Mouse (Mus musculus) embryonic facial prominence, embryonic 14.5 days (tissue): ENCODE measurements around the gene Hsp90ab1. TPM values are rescaled to one million over a fixed set of nuclear protein-coding genes. Genes with fewer than 3 reads are reported as not detected.
A peak's percentile ranks its signal among the peaks of the same experiment; 100 is the strongest.

Experiments used
- ATAC-seq: fragments of 200-750 bp; cut with Nextera tagmentation; 2 replicates; pipeline ENCODE4 v1.8.0; 2017; ENCODE audit warnings: low read depth, moderate number of reproducible peaks, moderate TSS enrichment
- DNase-seq: peaks from one replicate; pipeline ENCODE4 v3.0.0-alpha.2; 2015; ENCODE audit warnings: low spot score
- H3K27ac ChIP-seq: fragments of 300-500 bp; sonication (generic); replicated peaks from 2 replicates; pipeline ENCODE4 v1.5.1; 2014; ENCODE audit warnings: low read depth, mild to moderate bottlenecking, low read length, moderate library complexity
- H3K27me3 ChIP-seq: fragments of 300-500 bp; sonication (generic); replicated peaks from 2 replicates; pipeline ENCODE4 v1.6.1; 2014; ENCODE audit warnings: low read length; ENCODE audit not compliant: control insufficient read depth, insufficient read depth
- H3K36me3 ChIP-seq: fragments of 300-500 bp; sonication (generic); 2 replicates; pipeline ENCODE4 v1.6.1; 2014; ENCODE audit warnings: low read length, mixed read lengths; ENCODE audit not compliant: control insufficient read depth, insufficient read depth
- H3K4me1 ChIP-seq: fragments of 300-500 bp; sonication (generic); 2 replicates; pipeline ENCODE4 v1.6.1; 2014; ENCODE audit warnings: antibody characterized with exemption, low read length; ENCODE audit not compliant: control insufficient read depth, insufficient read depth
- H3K4me2 ChIP-seq: fragments of 300-500 bp; sonication (generic); 2 replicates; pipeline ENCODE4 v1.6.1; 2014; ENCODE audit warnings: low read depth, mild to moderate bottlenecking, low read length, moderate library complexity, mixed read lengths
- H3K4me3 ChIP-seq: fragments of 300-500 bp; sonication (generic); 2 replicates; pipeline ENCODE4 v1.5.1; 2014; ENCODE audit warnings: low read depth, mild to moderate bottlenecking, low read length
- H3K9ac ChIP-seq: fragments of 300-500 bp; sonication (generic); 2 replicates; pipeline ENCODE4 v1.6.1; 2014; ENCODE audit warnings: low read depth, mild to moderate bottlenecking, low read length, moderate library complexity, mixed read lengths
- H3K9me3 ChIP-seq: fragments of 300-500 bp; sonication (generic); 2 replicates; pipeline ENCODE4 v1.6.1; 2016; ENCODE audit warnings: low read length; ENCODE audit not compliant: control insufficient read depth
- WGBS: fragments of 180-500 bp; shearing (Covaris S2); extraction: QIAGEN DNeasy Blood & Tissue Kit; methylation state at CpG from one replicate; pipeline ENCODE4 v1.1.7; 2014; 5-methylcytosine and 5-hydroxymethylcytosine counted together
- polyA plus RNA-seq: library from polyadenylated mRNA; unstranded; fragments of >200 nt; fragmentation: Nextera tagmentation; extraction: Ambion mirVana; gene quantifications from 2 replicates; pipeline ENCODE4 v1.2.1, GENCODE M21; 2014

The Hsp90ab1 gene
- polyA plus RNA-seq = 1,431 and 1,467 TPM in 2 replicates

DNA sequence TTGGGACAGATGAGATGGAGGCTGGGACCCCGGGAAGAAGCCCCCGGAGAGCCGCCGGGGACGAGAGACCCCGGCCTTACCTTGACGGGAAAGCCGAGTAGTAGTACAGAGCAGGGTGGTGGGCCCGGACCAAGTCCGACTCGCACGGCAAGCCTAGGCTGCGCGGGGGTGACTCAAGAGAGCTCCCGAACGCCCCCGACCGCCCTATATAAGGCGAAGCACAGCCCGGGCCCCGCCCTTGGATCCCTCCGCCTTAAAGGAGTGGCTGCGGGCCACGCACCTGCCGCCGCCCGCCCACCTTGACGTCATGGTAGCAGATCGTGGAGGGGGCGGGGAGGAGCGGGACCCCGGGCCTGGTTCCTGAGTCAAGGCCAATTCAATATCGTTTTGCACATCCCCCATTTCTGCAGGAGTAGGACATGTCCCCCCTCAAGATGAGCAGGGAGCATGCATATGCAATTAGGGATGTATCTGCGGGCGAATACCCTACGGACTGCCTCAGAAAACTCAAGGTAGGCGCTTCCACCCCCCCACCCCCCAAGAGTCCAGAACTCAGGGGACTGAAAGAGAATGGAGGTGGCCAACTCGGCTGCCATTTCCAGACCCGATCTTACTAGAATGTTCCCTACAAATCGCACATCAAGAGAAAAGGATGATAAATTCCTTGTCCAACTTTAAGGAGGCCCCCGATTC lies at the start of gene Hsp90ab1:
Gene Hsp90ab1, minus strand, starts transcription at position 185 of the 693 bp plus-strand sequence.
- Histone ChIP-seq H3K36me3 (peaks cover 40% of the 10 kb centered on the region), H3K4me2 (peak within 1 kb of the TSS; percentile 88), H3K4me3 (peak within 1 kb of the TSS; percentile 100), H3K9ac (peak within 1 kb of the TSS; percentile 100), H3K27me3 (no peaks in the 10 kb centered on the region), H3K4me1 (peaks cover 12% of the 10 kb centered on the region), H3K9me3 (no peaks in the 10 kb centered on the region), H3K27ac (peak within 1 kb of the TSS; percentile 98)
- peak; percentile 99 for DNase-seq
- under 1% methylated on average over 35 of the region's 41 CpGs for WGBS
- peak; percentile 80 for ATAC-seq

DNA sequence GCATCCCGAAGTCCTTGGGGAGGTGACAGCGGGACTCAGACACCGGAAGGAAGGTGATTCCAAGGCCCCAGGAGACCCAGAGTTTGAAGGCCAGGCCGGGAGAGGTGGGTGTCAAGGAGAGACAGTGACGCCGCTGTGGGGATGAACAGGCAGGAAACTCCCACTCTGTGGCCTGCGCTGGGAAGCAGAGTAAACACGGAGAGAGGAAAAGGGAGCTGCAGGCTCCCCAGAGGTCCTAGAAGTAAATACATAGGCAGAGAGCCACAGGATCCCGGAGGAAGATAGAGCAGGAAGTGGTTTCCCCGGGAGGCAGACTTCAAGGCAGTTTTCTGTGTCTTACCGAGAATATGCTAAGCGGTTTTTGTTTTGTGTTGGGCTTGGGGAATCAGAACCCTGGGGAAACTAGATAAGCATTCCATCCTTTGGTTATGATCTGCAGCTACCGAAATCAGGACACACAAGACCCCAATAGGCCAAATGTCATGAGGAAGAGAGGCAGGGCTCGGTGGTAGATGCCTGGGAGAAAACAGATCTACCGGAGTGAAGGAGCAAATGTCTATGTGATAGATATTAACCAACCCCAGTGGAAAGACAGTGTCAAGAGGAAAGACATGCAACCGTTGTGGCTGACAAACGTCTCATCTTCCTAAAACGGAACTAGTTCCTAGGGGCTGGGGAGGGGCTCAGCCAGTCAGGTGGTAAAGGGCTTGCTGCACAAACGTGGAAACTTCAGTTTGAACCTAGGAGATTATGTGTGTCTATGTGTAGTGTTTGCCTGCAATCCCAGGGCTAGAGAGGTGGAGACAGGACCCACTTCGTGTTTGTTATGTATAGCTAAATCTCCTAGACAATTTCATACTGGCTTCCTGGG lies 46.5 kb upstream of the Hsp90ab1 start:
- H3K27ac ChIP-seq = peak overlapping the region; percentile 48
- H3K36me3 ChIP-seq = no peaks in the 10 kb centered on the region
- peak overlapping the region; percentile 41; the same call in 1 of the 2 replicates for H3K9ac ChIP-seq
- ATAC-seq = no peak
- 17% methylated on average over 20 of the region's 20 CpGs for WGBS
- peak overlapping the region; percentile 43 for H3K4me2 ChIP-seq
- H3K4me3 ChIP-seq = peak overlapping the region; percentile 10; the same call in 1 of the 2 replicates
- H3K27me3 ChIP-seq = no peaks in the 10 kb centered on the region
- peaks cover 12% of the 10 kb centered on the region; the same call in 1 of the 2 replicates for H3K4me1 ChIP-seq
- DNase-seq = no peak
- H3K9me3 ChIP-seq = no peaks in the 10 kb centered on the region

DNA sequence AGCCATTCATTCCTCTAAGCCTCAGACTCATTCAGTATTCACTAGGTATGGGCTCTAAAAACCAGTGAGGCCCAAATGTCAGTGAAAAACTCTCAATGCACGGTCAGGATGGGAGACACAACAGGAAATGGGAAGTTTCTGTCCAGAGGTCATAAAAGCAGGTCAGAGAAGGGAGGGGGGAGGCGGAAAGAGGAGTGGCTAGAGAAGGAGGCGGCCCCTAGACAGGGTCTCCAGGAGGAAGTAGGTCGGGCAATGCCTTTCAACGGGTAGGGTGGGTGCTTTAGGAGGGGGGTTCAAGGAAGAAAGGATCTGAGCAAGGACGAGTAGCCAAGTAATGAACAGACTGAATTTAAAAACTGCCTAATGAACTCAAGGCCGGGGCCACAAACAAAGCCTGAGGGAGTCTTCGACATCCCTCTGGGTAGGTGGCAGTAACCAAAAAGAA lies 45.9 kb upstream of the Hsp90ab1 start:
- H3K9me3 ChIP-seq = no peaks in the 10 kb centered on the region
- no peak for DNase-seq
- H3K27me3 ChIP-seq = no peaks in the 10 kb centered on the region
- no peaks in the 10 kb centered on the region for H3K36me3 ChIP-seq
- H3K4me2 ChIP-seq = peak overlapping the region; percentile 43
- peak overlapping the region; percentile 41; the same call in 1 of the 2 replicates for H3K9ac ChIP-seq
- WGBS = 18% methylated on average over 8 of the region's 8 CpGs
- peak overlapping the region; percentile 10; the same call in 1 of the 2 replicates for H3K4me3 ChIP-seq
- peak overlapping the region; percentile 48 for H3K27ac ChIP-seq
- H3K4me1 ChIP-seq = peaks cover 12% of the 10 kb centered on the region; the same call in 1 of the 2 replicates
- ATAC-seq = no peak

DNA sequence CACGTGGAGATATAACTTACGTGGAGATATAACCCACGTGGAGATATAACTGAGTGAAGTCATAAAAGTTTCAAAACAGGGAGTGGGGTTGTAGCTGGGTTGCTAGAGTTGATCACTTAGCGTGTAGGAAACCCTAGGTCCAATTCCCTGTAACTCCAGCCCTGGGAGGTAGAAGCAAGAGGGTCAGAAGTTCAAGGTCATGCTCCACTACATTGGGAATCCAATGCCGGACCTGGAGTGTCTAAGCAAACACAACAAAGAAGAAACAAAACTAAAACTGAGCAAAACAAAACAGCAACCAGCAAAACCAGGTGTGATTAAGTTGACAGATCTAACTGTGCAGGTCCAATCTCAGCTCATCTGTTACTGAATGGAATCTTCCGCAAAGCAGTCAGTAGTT lies 44.6 kb upstream of the Hsp90ab1 start:
- Histone ChIP-seq H3K4me3 (no peak overlapping the region), H3K4me2 (no peak overlapping the region), H3K27ac (no peak overlapping the region), H3K4me1 (peaks cover 12% of the 10 kb centered on the region; the same call in 1 of the 2 replicates), H3K9ac (no peak overlapping the region), H3K36me3 (no peaks in the 10 kb centered on the region), H3K27me3 (no peaks in the 10 kb centered on the region), H3K9me3 (no peaks in the 10 kb centered on the region)
- 88% methylated on average over 6 of the region's 6 CpGs for WGBS
- ATAC-seq (no peak), DNase-seq (no peak)

DNA sequence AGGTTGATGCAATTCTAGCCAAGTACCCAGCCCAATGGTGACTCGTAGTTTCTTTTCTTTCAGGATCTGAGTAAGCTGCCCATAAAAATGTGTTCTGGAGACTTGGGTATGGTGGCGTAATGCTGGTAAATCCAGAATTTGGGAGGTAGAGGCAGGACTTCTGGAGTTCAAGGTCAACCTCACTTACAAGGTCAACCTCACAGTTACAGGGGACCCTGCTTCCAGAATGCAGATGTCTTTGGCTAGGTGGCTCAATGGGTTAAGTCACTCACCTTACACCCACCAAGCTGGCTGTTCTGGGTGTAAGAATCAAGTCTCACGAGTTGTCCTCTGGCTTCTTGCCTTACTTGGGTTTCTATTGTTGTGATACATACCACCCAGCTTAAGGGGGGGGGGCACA lies 43.6 kb upstream of the Hsp90ab1 start:
- no peak for DNase-seq
- no peaks in the 10 kb centered on the region for H3K9me3 ChIP-seq
- WGBS = 79% methylated on average over 3 of the region's 3 CpGs

DNA sequence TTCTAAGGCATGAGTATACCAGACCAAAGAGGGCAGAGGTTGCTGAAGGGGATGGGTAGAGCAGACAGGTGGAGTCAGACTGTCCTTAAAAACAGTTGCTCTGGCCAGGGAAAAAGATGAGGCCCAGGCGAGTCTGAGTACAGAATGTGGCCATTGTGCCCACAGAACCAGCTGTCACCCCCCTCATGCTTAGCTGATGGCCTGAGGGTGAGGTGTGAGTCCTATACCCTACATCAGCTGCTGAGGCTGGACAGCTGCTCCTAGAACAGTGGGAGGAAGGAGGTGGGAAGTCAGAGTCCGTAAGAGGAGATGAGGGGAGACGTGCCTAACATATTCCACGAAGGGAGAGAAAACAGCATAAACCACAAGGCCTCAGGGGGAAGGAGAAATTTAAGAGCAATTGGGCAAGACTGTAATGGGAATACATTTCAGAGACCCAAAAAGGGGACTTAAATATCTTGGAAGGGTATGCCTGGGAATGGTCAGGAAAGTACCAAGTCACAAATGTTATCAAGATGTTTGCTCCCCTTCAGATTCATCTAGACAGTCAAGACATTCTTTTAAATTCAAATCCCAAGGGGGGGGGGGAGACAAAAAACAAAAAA lies 43.1 kb upstream of the Hsp90ab1 start:
- Histone ChIP-seq H3K9ac (no peak overlapping the region), H3K4me2 (no peak overlapping the region), H3K27ac (no peak overlapping the region), H3K36me3 (no peaks in the 10 kb centered on the region), H3K27me3 (no peaks in the 10 kb centered on the region), H3K4me3 (no peak overlapping the region), H3K9me3 (no peaks in the 10 kb centered on the region), H3K4me1 (peaks cover 12% of the 10 kb centered on the region; the same call in 1 of the 2 replicates)
- 24% methylated on average over 4 of the region's 4 CpGs for WGBS
- ATAC-seq = peak; percentile 78; the same call in 1 of the 2 replicates
- DNase-seq = peak; percentile 59

More for the DNA sequence above, 43.6 kb upstream of the Hsp90ab1 start:
- Histone ChIP-seq H3K27ac (no peak overlapping the region), H3K9ac (no peak overlapping the region), H3K27me3 (no peaks in the 10 kb centered on the region), H3K4me2 (no peak overlapping the region), H3K36me3 (no peaks in the 10 kb centered on the region), H3K4me1 (peaks cover 12% of the 10 kb centered on the region; the same call in 1 of the 2 replicates), H3K4me3 (no peak overlapping the region)
- ATAC-seq = no peak

DNA sequence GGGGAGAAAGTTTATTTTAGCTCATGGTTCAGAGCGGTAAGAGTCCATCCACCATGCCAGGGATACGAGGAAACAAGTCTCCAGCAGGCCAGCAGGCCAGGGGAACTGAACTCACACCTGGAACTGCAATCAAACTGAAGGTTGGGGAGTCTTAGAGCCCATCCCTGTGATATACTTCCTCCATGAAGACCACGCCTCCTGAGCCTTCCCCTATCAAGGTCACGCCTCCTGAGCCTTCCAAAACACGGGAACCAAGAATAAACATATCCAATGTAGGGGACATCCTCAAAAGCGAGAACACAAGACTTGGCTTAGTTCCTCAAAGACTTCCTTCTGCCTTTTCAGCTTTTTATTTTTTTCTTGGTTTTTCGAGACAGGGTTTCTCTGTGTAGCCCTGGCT lies 39.9 kb upstream of the Hsp90ab1 start:
- Histone ChIP-seq H3K36me3 (no peaks in the 10 kb centered on the region), H3K4me1 (no peaks in the 10 kb centered on the region), H3K4me2 (no peak overlapping the region), H3K9me3 (no peaks in the 10 kb centered on the region), H3K4me3 (no peak overlapping the region), H3K27ac (no peak overlapping the region), H3K9ac (no peak overlapping the region), H3K27me3 (no peaks in the 10 kb centered on the region)
- ATAC-seq (no peak), DNase-seq (no peak)
- 92% methylated on average over 7 of the region's 7 CpGs for WGBS

DNA sequence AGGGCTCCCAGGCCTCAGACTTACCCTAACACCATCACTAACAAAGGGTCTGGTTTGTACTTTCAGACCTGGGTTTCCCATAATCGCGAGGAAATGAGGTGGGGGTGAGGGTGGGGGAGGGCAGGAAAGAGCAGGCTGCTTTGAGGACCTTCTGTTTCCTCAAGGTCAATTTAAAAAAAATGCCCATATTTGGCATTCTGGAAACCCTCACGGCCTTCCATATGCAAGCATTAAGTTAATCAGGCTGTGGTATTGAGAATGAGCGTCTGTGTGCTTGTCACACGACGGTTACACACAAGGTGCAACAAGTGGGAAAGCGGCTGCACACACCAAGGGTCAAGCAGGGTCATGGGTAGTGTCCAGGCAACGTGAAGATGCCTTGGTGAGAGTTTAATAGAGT lies 38.9 kb upstream of the Hsp90ab1 start:
- no peak overlapping the region for H3K4me3 ChIP-seq
- H3K27me3 ChIP-seq = no peaks in the 10 kb centered on the region
- no peak overlapping the region for H3K27ac ChIP-seq
- no peaks in the 10 kb centered on the region for H3K9me3 ChIP-seq
- no peaks in the 10 kb centered on the region for H3K4me1 ChIP-seq
- ATAC-seq (no peak), DNase-seq (no peak)
- H3K9ac ChIP-seq = no peak overlapping the region
- H3K4me2 ChIP-seq = no peak overlapping the region
- WGBS = 68% methylated on average over 8 of the region's 8 CpGs
- H3K36me3 ChIP-seq = no peaks in the 10 kb centered on the region
